Mouse (Mus musculus) thymus, adult 2 months (tissue): ENCODE results near the gene Abcf1. TPM values are rescaled to one million over a fixed set of nuclear protein-coding genes. Genes with fewer than 3 reads are reported as not detected.
"Not testable (repeated sequence)": the region's sequence is repeated elsewhere in the genome, so short reads cannot be mapped to it uniquely, and the experiment has no call there.

Experiments
- DNase-seq: peaks from one replicate; pipeline ENCODE4 v3.0.0; 2021
- H3K27ac ChIP-seq: fragments of 200-500 bp; 2 replicates; pipeline ENCODE4 v1.5.1; 2012; ENCODE audit warnings: low read length, control low read depth; ENCODE audit not compliant: control insufficient read depth, insufficient read depth
- H3K27me3 ChIP-seq: fragments of 200-500 bp; 2 replicates; pipeline ENCODE4 v1.6.1; 2012; ENCODE audit warnings: mild to moderate bottlenecking, low read length, moderate library complexity, mixed read lengths; ENCODE audit not compliant: control insufficient read depth, insufficient read depth
- H3K36me3 ChIP-seq: fragments of 200-500 bp; 2 replicates; pipeline ENCODE4 v1.6.1; 2012; ENCODE audit warnings: mild to moderate bottlenecking, low read length, moderate library complexity; ENCODE audit not compliant: control insufficient read depth, insufficient read depth
- H3K4me1 ChIP-seq: fragments of 200-500 bp; replicated peaks from 2 replicates; pipeline ENCODE4 v1.6.1; 2012; ENCODE audit warnings: low read length; ENCODE audit not compliant: control insufficient read depth, insufficient read depth
- H3K4me3 ChIP-seq: fragments of 200-500 bp; 2 replicates; pipeline ENCODE4 v1.5.1; 2012; ENCODE audit warnings: mild to moderate bottlenecking, low read length, control low read depth, moderate library complexity; ENCODE audit not compliant: control insufficient read depth, insufficient read depth
- CTCF ChIP-seq: fragments of 200-500 bp; IDR thresholded peaks from 2 replicates; pipeline ENCODE4 v1.5.1; 2012; ENCODE audit warnings: mild to moderate bottlenecking, control low read depth, low read length, moderate library complexity, borderline replicate concordance; ENCODE audit not compliant: control insufficient read depth, poor library complexity, insufficient read depth; ENCODE audit errors: extremely low read depth
- POLR2A ChIP-seq: fragments of 200-500 bp; IDR thresholded peaks from 2 replicates; pipeline ENCODE4 v1.6.1; 2012; ENCODE audit warnings: mild to moderate bottlenecking, low read length, control low read depth, moderate library complexity; ENCODE audit not compliant: control insufficient read depth, poor library complexity, insufficient read depth; ENCODE audit errors: extremely low read depth
- WGBS: fragments of 180-500 bp; shearing (Covaris S2); methylation state at CpG from one replicate; pipeline ENCODE4 v1.1.7; 2018; 5-methylcytosine and 5-hydroxymethylcytosine counted together
- polyA plus RNA-seq: library from polyadenylated mRNA; depleted of rRNA; stranded (reverse); fragments of >200 nt; gene quantifications from 2 replicates; pipeline ENCODE4 v1.2.3, GENCODE M21; 2012; rRNA removed

Abcf1 gene
- polyA plus RNA-seq = 128 and 132 TPM in 2 replicates

DNA sequence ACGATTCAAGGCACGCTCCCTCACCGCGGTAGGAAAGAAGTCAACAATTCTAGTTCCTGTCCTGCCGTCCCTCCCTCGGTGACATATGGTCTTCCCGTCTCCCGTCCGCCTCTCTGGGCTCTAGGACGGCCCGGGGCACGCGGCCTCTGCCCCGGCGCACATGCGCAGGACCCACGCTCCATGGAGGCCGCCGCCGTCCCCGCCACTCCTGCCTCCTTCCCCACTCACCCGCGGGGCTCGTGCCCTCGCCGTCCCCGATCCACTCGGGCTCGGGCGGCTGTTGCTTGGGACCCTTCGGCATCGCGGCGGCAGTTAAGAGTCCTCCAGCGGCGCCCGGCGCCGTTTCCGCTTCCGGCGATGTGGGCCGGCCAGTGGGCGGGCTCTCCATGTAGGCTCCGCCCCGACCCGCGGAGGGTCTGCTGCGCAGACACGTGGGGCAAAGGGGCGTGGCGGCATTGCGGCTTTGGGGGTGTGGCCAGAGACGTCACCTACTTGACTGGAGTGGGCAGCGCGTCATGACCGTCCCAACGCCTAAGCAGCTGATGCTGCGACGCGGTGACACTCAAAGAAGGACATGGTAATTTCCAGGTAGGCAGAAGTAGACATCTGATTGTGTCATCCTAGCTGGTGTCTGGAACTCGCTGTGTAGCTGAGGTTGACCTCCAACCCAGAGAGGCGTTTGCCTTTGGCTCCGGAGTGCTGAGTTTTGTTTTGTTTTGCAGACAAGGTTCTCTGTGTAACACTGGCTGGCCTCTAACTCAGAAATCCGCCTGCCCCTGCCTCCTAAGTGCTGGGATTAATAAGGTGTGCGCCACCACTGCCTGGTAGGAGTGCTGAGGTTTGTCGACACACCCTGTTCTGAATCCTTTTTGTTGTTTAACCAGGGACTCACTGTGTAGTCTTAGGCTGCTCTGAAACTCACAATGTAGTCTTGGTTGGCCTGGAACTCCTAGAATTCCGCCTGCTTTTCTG lies at the start of gene Abcf1:
Abcf1 (minus strand) TSS at position 344 of the 972 bp plus-strand sequence.
- Histone ChIP-seq H3K4me1 (peaks cover 9% of the 10 kb centered on the region), H3K4me3 (peak within 1 kb of the TSS; percentile 84), H3K27me3 (no peaks in the 10 kb centered on the region), H3K36me3 (peaks cover 5% of the 10 kb centered on the region), H3K27ac (peak within 1 kb of the TSS; percentile 14)
- WGBS = under 1% methylated on average over 68 of the region's 68 CpGs
- peak; percentile 41; the same call in 1 of the 2 replicates for TF ChIP-seq CTCF
- peak; percentile 91 for TF ChIP-seq POLR2A
- peak; percentile 100 for DNase-seq

DNA sequence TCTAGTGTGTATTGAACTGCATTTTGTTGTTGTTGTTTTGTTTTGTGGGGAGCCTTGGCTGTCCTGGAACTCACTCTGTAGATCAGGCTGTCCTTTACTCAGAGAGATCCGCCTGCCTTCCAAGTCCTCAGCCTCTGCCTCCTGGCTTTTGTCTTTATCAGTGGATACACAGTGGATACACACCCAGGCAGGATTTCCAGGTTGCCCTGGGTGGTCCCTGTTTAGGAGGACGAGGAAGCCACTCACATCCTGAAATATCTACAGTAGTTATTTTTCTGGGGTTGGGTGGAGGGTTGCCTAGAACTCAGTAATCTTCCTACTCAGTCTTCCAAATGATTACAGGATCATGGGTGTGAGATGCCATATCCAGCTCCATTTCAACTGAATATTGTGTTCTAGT lies 49.4 kb upstream of the Abcf1 start:
- Histone ChIP-seq H3K27ac (peak overlapping the region; percentile 24; the same call in 1 of the 2 replicates), H3K4me1 (peaks cover 29% of the 10 kb centered on the region), H3K27me3 (no peaks in the 10 kb centered on the region), H3K36me3 (peaks cover 26% of the 10 kb centered on the region), H3K4me3 (no peak overlapping the region)
- no peak for DNase-seq
- TF ChIP-seq POLR2A = no peak
- no peak for TF ChIP-seq CTCF
- 73% methylated on average over 2 of the region's 2 CpGs for WGBS

DNA sequence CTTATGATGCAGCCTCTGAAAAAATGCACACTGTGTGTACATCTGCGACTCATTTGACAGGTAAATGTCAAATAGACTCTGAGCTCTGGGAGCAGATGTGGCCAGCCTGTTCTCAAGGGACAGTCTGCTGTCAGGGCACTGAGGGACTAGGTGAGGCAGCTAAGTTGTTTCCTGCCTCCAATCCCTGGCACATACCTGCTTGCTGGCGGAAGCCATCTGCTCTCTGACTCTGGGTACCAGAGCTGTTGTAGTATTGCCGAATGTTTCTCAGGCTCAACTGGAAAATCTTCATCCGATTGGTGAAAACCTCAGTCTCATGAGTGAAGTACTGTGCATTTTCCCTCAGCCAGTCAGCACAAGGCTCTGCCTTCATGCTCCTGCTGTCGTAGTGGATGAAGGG lies 47.5 kb upstream of the Abcf1 start:
- Histone ChIP-seq H3K4me1 (peaks cover 16% of the 10 kb centered on the region), H3K36me3 (peaks cover 26% of the 10 kb centered on the region), H3K4me3 (no peak overlapping the region), H3K27me3 (no peaks in the 10 kb centered on the region), H3K27ac (no peak overlapping the region)
- DNase-seq = no peak
- TF ChIP-seq CTCF (no peak), POLR2A (no peak)
- 97% methylated on average over 5 of the region's 5 CpGs for WGBS

DNA sequence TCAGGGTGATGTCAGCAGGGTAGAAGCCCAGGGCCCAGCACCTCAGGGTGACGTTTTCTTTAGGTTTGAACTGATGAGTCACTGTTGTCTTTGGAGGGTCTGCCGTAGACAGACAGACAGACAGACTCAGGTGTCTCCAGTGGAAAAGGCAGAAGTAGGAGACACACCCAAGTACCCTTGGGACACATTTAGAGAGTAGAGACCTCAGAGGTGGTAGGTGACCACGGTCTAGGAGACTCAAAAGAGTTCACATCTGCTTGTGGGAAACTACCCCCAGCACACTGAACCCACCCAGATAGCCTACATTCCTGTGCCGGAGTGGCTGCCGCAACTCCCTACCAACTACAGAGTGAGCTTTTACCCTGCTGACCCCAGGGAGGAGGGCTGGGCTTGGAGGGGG lies 45.4 kb upstream of the Abcf1 start:
- H3K36me3 ChIP-seq = peaks cover 26% of the 10 kb centered on the region
- H3K4me3 ChIP-seq = no peak overlapping the region
- 89% methylated on average over 5 of the region's 5 CpGs for WGBS
- no peaks in the 10 kb centered on the region for H3K27me3 ChIP-seq
- no peak for DNase-seq
- H3K4me1 ChIP-seq = peaks cover 9% of the 10 kb centered on the region
- H3K27ac ChIP-seq = no peak overlapping the region
- TF ChIP-seq CTCF = no peak
- no peak for TF ChIP-seq POLR2A

DNA sequence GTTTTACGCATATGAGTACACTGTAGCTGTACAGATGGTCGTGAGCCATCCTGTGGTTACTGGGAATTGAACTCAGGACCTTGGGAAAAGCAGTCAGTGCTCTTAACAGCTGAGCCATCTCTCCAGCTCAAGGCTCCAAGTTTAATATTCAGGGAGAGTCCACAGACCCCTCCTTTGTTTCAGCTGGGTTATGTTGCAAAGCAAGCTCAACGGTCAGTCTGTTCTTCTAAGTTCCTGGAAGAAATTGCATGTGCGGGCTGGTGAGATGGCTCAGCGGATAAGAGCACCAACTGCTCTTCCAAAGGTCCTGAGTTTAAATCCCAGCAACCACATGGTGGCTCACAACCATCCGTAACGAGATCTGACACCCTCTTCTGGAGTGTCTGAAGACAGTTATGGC lies 34.8 kb upstream of the Abcf1 start:
- H3K36me3 ChIP-seq, DNase-seq, H3K27me3 ChIP-seq, H3K4me3 ChIP-seq, H3K27ac ChIP-seq: not testable (repeated sequence)
- peaks cover 22% of the 10 kb centered on the region for H3K4me1 ChIP-seq
- WGBS = 92% methylated on average over 7 of the region's 7 CpGs

DNA sequence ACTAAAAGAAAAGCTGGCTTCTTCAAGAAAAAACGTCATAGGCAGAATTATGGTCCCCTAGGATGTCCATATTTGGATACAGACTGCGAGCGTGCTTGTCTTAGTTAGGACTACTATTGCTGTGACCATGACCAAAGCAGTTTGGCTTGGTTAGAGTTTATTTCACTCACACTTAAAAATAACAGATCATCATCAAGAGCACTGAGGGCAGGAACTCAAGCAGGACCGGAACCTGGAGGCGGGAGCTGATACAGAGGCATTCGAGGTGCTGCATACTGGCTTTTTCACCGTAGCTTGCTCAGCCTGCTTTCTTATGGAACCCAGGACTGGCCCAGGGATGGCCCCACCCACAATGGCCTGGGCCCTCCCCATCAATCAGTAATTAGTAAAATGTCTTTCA lies 33.8 kb upstream of the Abcf1 start:
- H3K4me3 ChIP-seq = no peak overlapping the region
- H3K27me3 ChIP-seq = no peaks in the 10 kb centered on the region
- TF ChIP-seq CTCF = no peak
- no peak for TF ChIP-seq POLR2A
- H3K27ac ChIP-seq = no peak overlapping the region
- no peak for DNase-seq
- H3K36me3 ChIP-seq = no peaks in the 10 kb centered on the region
- H3K4me1 ChIP-seq = peaks cover 25% of the 10 kb centered on the region
- 91% methylated on average over 7 of the region's 7 CpGs for WGBS

DNA sequence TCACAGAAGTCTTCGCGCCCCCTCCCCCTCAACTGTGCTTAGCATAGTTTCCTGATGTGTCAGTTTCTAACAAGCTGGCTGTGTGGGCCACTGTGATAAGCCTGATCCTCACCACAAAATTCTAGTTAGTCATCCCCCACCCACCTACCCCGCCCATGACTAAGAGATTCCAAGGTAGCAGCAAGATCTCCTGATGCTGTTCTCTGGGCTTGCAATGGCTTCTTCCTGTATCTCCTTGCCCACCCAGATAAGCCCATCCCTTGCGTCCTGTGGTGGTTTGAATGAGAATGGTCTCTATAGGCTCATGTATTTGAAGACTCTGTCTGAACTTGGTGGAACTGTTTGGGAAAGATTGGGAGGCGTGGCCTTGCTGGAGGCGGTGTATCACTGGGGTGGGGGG lies 32.4 kb upstream of the Abcf1 start:
- H3K4me3 ChIP-seq = no peak overlapping the region
- H3K4me1 ChIP-seq = peaks cover 33% of the 10 kb centered on the region
- DNase-seq = peak; percentile 26
- 67% methylated on average over 6 of the region's 6 CpGs for WGBS
- TF ChIP-seq POLR2A (no peak), CTCF (no peak)
- H3K36me3 ChIP-seq = no peaks in the 10 kb centered on the region
- H3K27me3 ChIP-seq = no peaks in the 10 kb centered on the region
- peak overlapping the region; percentile 8; the same call in 1 of the 2 replicates for H3K27ac ChIP-seq
